Comparison of ENCODE assay signal across 15 mouse cellular contexts in genomic region chr1:168283421-168283820, GRCm38 (mm10).
A peak's percentile ranks its signal among the peaks of the same experiment; 100 is the strongest.
DNase-seq lines count a peak whose midpoint lies in the region; ATAC-seq and TF ChIP-seq lines count a peak whose summit lies in the region.
"Had no signal": no experiment of that assay in that cellular context is flagged by ENCODE, and none has a peak within 500 bp of the region (broad histone marks: within the 10 kb centered on the region; RNA-seq: fewer than 3 reads in every experiment).

No protein-coding gene starts in this region.

- H3K4me1 ChIP-seq in heart, embryonic 10.5 days: peaks cover 69% of the 10 kb centered on the region
- H3K4me1 ChIP-seq in hindbrain, embryonic 10.5 days (replicated peaks): peaks cover 61% of the 10 kb centered on the region
- peaks cover 24% of the 10 kb centered on the region for H3K4me1 ChIP-seq in hindbrain, embryonic 11.5 days (replicated peaks; ENCODE audit: control insufficient read depth, insufficient read depth, low read length)
- peaks cover 66% of the 10 kb centered on the region for H3K4me1 ChIP-seq in midbrain, embryonic 10.5 days
- H3K4me1 ChIP-seq in midbrain, postnatal 0 days (ENCODE audit: insufficient read depth, low read length): peaks cover 25% of the 10 kb centered on the region
- peaks cover 60% of the 10 kb centered on the region for H3K4me1 ChIP-seq in midbrain, embryonic 15.5 days

- ATAC-seq in hindbrain, embryonic 11.5 days (ENCODE audit: low FRiP score): no peak
- no peak for ATAC-seq in midbrain, postnatal 0 days (ENCODE audit: low FRiP score)
- no peak for ATAC-seq in midbrain, embryonic 15.5 days (replicated peaks)
- ATAC-seq: inflammation-experienced regulatory T-cells, adult 6 months had no signal

- peak overlapping the region; percentile 69; the same call in 1 of the 2 replicates for H3K27ac ChIP-seq in heart, embryonic 10.5 days
- H3K27ac ChIP-seq in hindbrain, embryonic 10.5 days: 0 out of 2 replicates have a peak overlapping the region, but pooled peaks have one; percentile 2
- H3K27ac ChIP-seq in hindbrain, embryonic 11.5 days (ENCODE audit: low read depth, low read length): no peak overlapping the region
- peak overlapping the region; percentile 64; the same call in 1 of the 2 replicates for H3K27ac ChIP-seq in midbrain, embryonic 10.5 days (replicated peaks)
- no peak overlapping the region for H3K27ac ChIP-seq in midbrain, postnatal 0 days (ENCODE audit: low read depth, low read length)
- H3K27ac ChIP-seq in midbrain, embryonic 15.5 days: peak overlapping the region; percentile 63; the same call in 1 of the 2 replicates
- H3K27ac ChIP-seq: gastrocnemius, adult 2 months; limb, embryonic 15.5 days; neural tube, embryonic 15.5 days had no signal

- H3K36me3 ChIP-seq in heart, embryonic 10.5 days: no peaks in the 10 kb centered on the region
- 0 out of 2 replicates have a peak, but pooled peaks cover 3% of the 10 kb centered on the region for H3K36me3 ChIP-seq in hindbrain, embryonic 10.5 days
- H3K36me3 ChIP-seq in hindbrain, embryonic 11.5 days (ENCODE audit: control insufficient read depth, insufficient read depth, low read length): no peaks in the 10 kb centered on the region
- no peaks in the 10 kb centered on the region for H3K36me3 ChIP-seq in midbrain, embryonic 10.5 days
- no peaks in the 10 kb centered on the region for H3K36me3 ChIP-seq in midbrain, postnatal 0 days (ENCODE audit: insufficient read depth, low read length)
- no peaks in the 10 kb centered on the region for H3K36me3 ChIP-seq in midbrain, embryonic 15.5 days (replicated peaks)
- H3K36me3 ChIP-seq: limb, embryonic 15.5 days; neural tube, embryonic 15.5 days had no signal

- H3K9ac ChIP-seq in hindbrain, embryonic 11.5 days (ENCODE audit: low read depth, low read length): no peak overlapping the region
- H3K9ac ChIP-seq in midbrain, postnatal 0 days (replicated peaks; ENCODE audit: low read length, poor library complexity, severe bottlenecking): no peak overlapping the region
- no peak overlapping the region for H3K9ac ChIP-seq in midbrain, embryonic 15.5 days
- H3K9ac ChIP-seq: limb, embryonic 15.5 days; neural tube, embryonic 15.5 days had no signal

- H3K4me3 ChIP-seq in heart, embryonic 10.5 days: no peak overlapping the region
- no peak overlapping the region for H3K4me3 ChIP-seq in hindbrain, embryonic 10.5 days
- no peak overlapping the region for H3K4me3 ChIP-seq in hindbrain, embryonic 11.5 days (ENCODE audit: low read depth, low read length)
- H3K4me3 ChIP-seq in midbrain, embryonic 10.5 days: no peak overlapping the region
- no peak overlapping the region for H3K4me3 ChIP-seq in midbrain, postnatal 0 days (ENCODE audit: low read depth, low read length)
- H3K4me3 ChIP-seq in midbrain, embryonic 15.5 days: no peak overlapping the region
- H3K4me3 ChIP-seq: gastrocnemius, adult 2 months; limb, embryonic 15.5 days; neural tube, embryonic 15.5 days had no signal

- 67% methylated on average over 2 of the region's 2 CpGs for WGBS in heart, embryonic 10.5 days
- WGBS in hindbrain, embryonic 10.5 days: 86% methylated on average over 2 of the region's 2 CpGs
- WGBS in hindbrain, embryonic 11.5 days: 86% methylated on average over 2 of the region's 2 CpGs
- WGBS in midbrain, embryonic 10.5 days: 88% methylated on average over 2 of the region's 2 CpGs
- WGBS in midbrain, postnatal 0 days: 76% methylated on average over 2 of the region's 2 CpGs
- WGBS in midbrain, embryonic 15.5 days: 85% methylated on average over 2 of the region's 2 CpGs

- no peaks in the 10 kb centered on the region for H3K27me3 ChIP-seq in heart, embryonic 10.5 days (ENCODE audit: insufficient read depth, poor library complexity, severe bottlenecking)
- no peaks in the 10 kb centered on the region for H3K27me3 ChIP-seq in hindbrain, embryonic 10.5 days (ENCODE audit: insufficient read depth, poor library complexity, severe bottlenecking)
- H3K27me3 ChIP-seq in hindbrain, embryonic 11.5 days (ENCODE audit: control insufficient read depth, insufficient read depth, low read length): no peaks in the 10 kb centered on the region
- H3K27me3 ChIP-seq in midbrain, embryonic 10.5 days (ENCODE audit: low read depth, poor library complexity, severe bottlenecking): no peaks in the 10 kb centered on the region
- H3K27me3 ChIP-seq in midbrain, postnatal 0 days (ENCODE audit: insufficient read depth, low read length): no peaks in the 10 kb centered on the region
- no peaks in the 10 kb centered on the region for H3K27me3 ChIP-seq in midbrain, embryonic 15.5 days (replicated peaks)
- H3K27me3 ChIP-seq: limb, embryonic 15.5 days; neural tube, embryonic 15.5 days had no signal

- H3K9me3 ChIP-seq in heart, embryonic 10.5 days: no peaks in the 10 kb centered on the region
- no peaks in the 10 kb centered on the region for H3K9me3 ChIP-seq in hindbrain, embryonic 10.5 days
- no peaks in the 10 kb centered on the region for H3K9me3 ChIP-seq in hindbrain, embryonic 11.5 days (ENCODE audit: control insufficient read depth, low read length)
- no peaks in the 10 kb centered on the region for H3K9me3 ChIP-seq in midbrain, embryonic 10.5 days (replicated peaks)
- H3K9me3 ChIP-seq in midbrain, postnatal 0 days (ENCODE audit: low read length): no peaks in the 10 kb centered on the region
- no peaks in the 10 kb centered on the region for H3K9me3 ChIP-seq in midbrain, embryonic 15.5 days
- H3K9me3 ChIP-seq: limb, embryonic 15.5 days; neural tube, embryonic 15.5 days had no signal

- no peak for TF ChIP-seq CTCF in midbrain, postnatal 0 days (IDR thresholded peaks at IDR 0.05)

- DNase-seq in heart, embryonic 10.5 days (ENCODE audit: low spot score): no peak
- no peak for DNase-seq in heart, postnatal 4 days
- DNase-seq in hindbrain, embryonic 10.5 days (ENCODE audit: low spot score): no peak
- no peak for DNase-seq in hindbrain, embryonic 11.5 days (ENCODE audit: low spot score)
- DNase-seq in midbrain, embryonic 10.5 days (ENCODE audit: low spot score): no peak
- no peak for DNase-seq in midbrain, postnatal 0 days (ENCODE audit: low spot score)
- DNase-seq in cerebellum, adult 9-10 months: no peak
- DNase-seq: adrenal gland, postnatal 14 days; gastrocnemius, adult 2 months; kidney, adult 9 months; right cerebral cortex, postnatal 25 days had no signal

- no peak overlapping the region for H3K4me2 ChIP-seq in hindbrain, embryonic 11.5 days (replicated peaks; ENCODE audit: low read depth, low read length)
- H3K4me2 ChIP-seq in midbrain, postnatal 0 days (ENCODE audit: low read depth, low read length, poor library complexity, severe bottlenecking): no peak overlapping the region
- no peak overlapping the region for H3K4me2 ChIP-seq in midbrain, embryonic 15.5 days
- H3K4me2 ChIP-seq: limb, embryonic 15.5 days; neural tube, embryonic 15.5 days had no signal

Comparison
In these comparisons a context has a peak if more than half of its experiments do, and no peak if none do; other contexts are left out.
1. H3K27ac ChIP-seq: peak in heart, embryonic 10.5 days (single experiment), hindbrain, embryonic 10.5 days (single experiment), midbrain, embryonic 10.5 days (single experiment) and midbrain, embryonic 15.5 days (single experiment); none in hindbrain, embryonic 11.5 days (single experiment) and midbrain, postnatal 0 days (single experiment).